Mouse (Mus musculus): ENCODE measurements at regions not wholly inside any gene's neighbourhood (a gene's known extent, or its start where the extent isn't known, plus 50 kb on each side); places are given as distances from the start of the nearest gene placed in this dataset.

GRCm38 (mm10) chr8:10931266-10931665, 77.0 kb downstream of the Irs2 start:
- no peak for TF ChIP-seq POLR2A (IDR thresholded peaks at IDR 0.05; ENCODE audit: insufficient read depth, low read length)
- no peak for TF ChIP-seq CTCF (IDR thresholded peaks at IDR 0.05; ENCODE audit: low read depth, low read length)
- no peak for TF ChIP-seq EP300 (IDR thresholded peaks at IDR 0.05; ENCODE audit: insufficient read depth, low read depth, low read length)
- Histone ChIP-seq H3K4me1 (ENCODE audit: control insufficient read depth, insufficient read depth, low read length) (peaks cover 1% of the 10 kb centered on the region), H3K4me3 (ENCODE audit: low read depth, low read length) (no peak overlapping the region), H3K9me3 (replicated peaks; ENCODE audit: control insufficient read depth, insufficient read depth, low read length, poor library complexity, severe bottlenecking) (no peaks in the 10 kb centered on the region), H3K27ac (ENCODE audit: insufficient read depth, low read length) (no peak overlapping the region), H3K27me3 (ENCODE audit: control insufficient read depth, insufficient read depth, low read length, poor library complexity, severe bottlenecking) (no peaks in the 10 kb centered on the region), H3K36me3 (ENCODE audit: control insufficient read depth, insufficient read depth, low read length, poor library complexity, severe bottlenecking) (no peaks in the 10 kb centered on the region), H3K9ac (ENCODE audit: low read depth, poor library complexity, severe bottlenecking) (no peak overlapping the region)

- no peaks in the 10 kb centered on the region for H3K9me3 ChIP-seq (replicated peaks; ENCODE audit: control insufficient read depth, insufficient read depth, low read length, poor library complexity, severe bottlenecking)
- H3K9ac ChIP-seq (ENCODE audit: low read depth, poor library complexity, severe bottlenecking): no peak overlapping the region
- TF ChIP-seq POLR2A (IDR thresholded peaks at IDR 0.05; ENCODE audit: insufficient read depth, low read length): no peak
- no peak for TF ChIP-seq EP300 (IDR thresholded peaks at IDR 0.05; ENCODE audit: insufficient read depth, low read depth, low read length)
- H3K36me3 ChIP-seq (ENCODE audit: control insufficient read depth, insufficient read depth, low read length, poor library complexity, severe bottlenecking): no peaks in the 10 kb centered on the region
- H3K4me3 ChIP-seq (ENCODE audit: low read depth, low read length): no peak overlapping the region
- no peaks in the 10 kb centered on the region for H3K27me3 ChIP-seq (ENCODE audit: control insufficient read depth, insufficient read depth, low read length, poor library complexity, severe bottlenecking)
- no peak overlapping the region for H3K27ac ChIP-seq (ENCODE audit: insufficient read depth, low read length)
- peaks cover 4% of the 10 kb centered on the region for H3K4me1 ChIP-seq (ENCODE audit: control insufficient read depth, insufficient read depth, low read length)
Observed at GRCm38 (mm10) chr8:10928836-10929235, 79.4 kb downstream of the Irs2 start.

GRCm38 (mm10) chr8:10928342-10928794, 79.9 kb downstream of the Irs2 start:
- no peak overlapping the region for H3K9ac ChIP-seq (ENCODE audit: low read depth, poor library complexity, severe bottlenecking)
- H3K4me3 ChIP-seq (ENCODE audit: low read depth, low read length): no peak overlapping the region
- no peak overlapping the region for H3K27ac ChIP-seq (ENCODE audit: insufficient read depth, low read length)
- H3K9me3 ChIP-seq (replicated peaks; ENCODE audit: control insufficient read depth, insufficient read depth, low read length, poor library complexity, severe bottlenecking): no peaks in the 10 kb centered on the region
- TF ChIP-seq POLR2A (IDR thresholded peaks at IDR 0.05; ENCODE audit: insufficient read depth, low read length) (no peak), CTCF (IDR thresholded peaks at IDR 0.05; ENCODE audit: low read depth, low read length) (no peak), EP300 (IDR thresholded peaks at IDR 0.05; ENCODE audit: insufficient read depth, low read depth, low read length) (no peak)
- H3K27me3 ChIP-seq (ENCODE audit: control insufficient read depth, insufficient read depth, low read length, poor library complexity, severe bottlenecking): no peaks in the 10 kb centered on the region
- peaks cover 4% of the 10 kb centered on the region for H3K4me1 ChIP-seq (ENCODE audit: control insufficient read depth, insufficient read depth, low read length)
- H3K36me3 ChIP-seq (ENCODE audit: control insufficient read depth, insufficient read depth, low read length, poor library complexity, severe bottlenecking): no peaks in the 10 kb centered on the region

DNA sequence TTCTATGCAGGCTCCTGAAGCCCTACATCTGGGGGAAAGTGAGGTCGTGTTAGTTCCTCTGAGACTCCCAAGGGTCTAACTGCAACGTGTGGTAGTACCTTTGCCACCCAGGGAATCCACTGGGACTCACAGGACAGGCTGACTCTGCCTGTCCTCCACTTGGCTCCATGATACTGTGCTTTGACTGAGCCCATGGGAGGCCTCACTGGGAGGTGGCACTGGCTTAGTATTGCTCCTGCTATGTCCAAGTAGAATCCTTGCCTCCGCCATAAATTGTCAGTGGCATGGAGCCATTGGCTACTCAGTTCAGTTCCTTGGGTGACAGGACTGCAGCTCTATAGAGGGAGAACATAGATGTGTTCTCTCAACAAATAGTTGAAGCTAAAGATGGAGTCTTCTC, 81.1 kb downstream of the Irs2 start:
- Histone ChIP-seq H3K4me3 (ENCODE audit: low read depth, low read length) (no peak overlapping the region), H3K9ac (ENCODE audit: low read depth, poor library complexity, severe bottlenecking) (no peak overlapping the region), H3K27me3 (ENCODE audit: control insufficient read depth, insufficient read depth, low read length, poor library complexity, severe bottlenecking) (no peaks in the 10 kb centered on the region), H3K9me3 (replicated peaks; ENCODE audit: control insufficient read depth, insufficient read depth, low read length, poor library complexity, severe bottlenecking) (no peaks in the 10 kb centered on the region), H3K4me1 (ENCODE audit: control insufficient read depth, insufficient read depth, low read length) (peaks cover 4% of the 10 kb centered on the region), H3K36me3 (ENCODE audit: control insufficient read depth, insufficient read depth, low read length, poor library complexity, severe bottlenecking) (no peaks in the 10 kb centered on the region), H3K27ac (ENCODE audit: insufficient read depth, low read length) (no peak overlapping the region)
- TF ChIP-seq EP300 (IDR thresholded peaks at IDR 0.05; ENCODE audit: insufficient read depth, low read depth, low read length) (no peak), CTCF (IDR thresholded peaks at IDR 0.05; ENCODE audit: low read depth, low read length) (no peak), POLR2A (IDR thresholded peaks at IDR 0.05; ENCODE audit: insufficient read depth, low read length) (no peak)

DNA sequence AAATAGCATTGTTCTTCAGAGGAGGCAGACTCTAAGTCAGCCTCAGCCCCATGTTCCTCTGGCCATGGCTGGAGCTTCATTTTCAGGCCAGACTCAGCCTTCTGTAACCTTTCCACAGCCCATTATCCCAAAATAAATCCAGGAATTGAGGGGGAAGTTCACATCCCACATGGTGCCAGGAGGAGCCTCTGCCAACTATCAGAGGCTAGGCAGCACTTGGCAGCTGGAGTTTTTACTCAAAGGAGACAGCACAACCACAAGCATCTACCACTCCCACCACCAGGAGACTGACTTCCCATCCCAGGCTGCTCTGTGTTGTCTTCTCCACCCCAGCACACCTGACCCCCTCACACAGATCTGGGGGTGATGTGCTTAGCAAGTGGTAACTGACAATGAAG, 81.7 kb downstream of the Irs2 start:
- Histone ChIP-seq H3K4me3 (ENCODE audit: low read depth, low read length) (no peak overlapping the region), H3K9ac (ENCODE audit: low read depth, poor library complexity, severe bottlenecking) (no peak overlapping the region), H3K4me1 (ENCODE audit: control insufficient read depth, insufficient read depth, low read length) (peaks cover 4% of the 10 kb centered on the region), H3K9me3 (replicated peaks; ENCODE audit: control insufficient read depth, insufficient read depth, low read length, poor library complexity, severe bottlenecking) (no peaks in the 10 kb centered on the region), H3K27me3 (ENCODE audit: control insufficient read depth, insufficient read depth, low read length, poor library complexity, severe bottlenecking) (no peaks in the 10 kb centered on the region), H3K36me3 (ENCODE audit: control insufficient read depth, insufficient read depth, low read length, poor library complexity, severe bottlenecking) (no peaks in the 10 kb centered on the region), H3K27ac (ENCODE audit: insufficient read depth, low read length) (no peak overlapping the region)
- TF ChIP-seq CTCF (IDR thresholded peaks at IDR 0.05; ENCODE audit: low read depth, low read length): no peak
- no peak for TF ChIP-seq EP300 (IDR thresholded peaks at IDR 0.05; ENCODE audit: insufficient read depth, low read depth, low read length)
- no peak for TF ChIP-seq POLR2A (IDR thresholded peaks at IDR 0.05; ENCODE audit: insufficient read depth, low read length)

GRCm38 (mm10) chr8:10925582-10926517, 82.4 kb downstream of the Irs2 start:
- Histone ChIP-seq H3K27ac (ENCODE audit: insufficient read depth, low read length) (peak overlapping the region; percentile 74), H3K9me3 (replicated peaks; ENCODE audit: control insufficient read depth, insufficient read depth, low read length, poor library complexity, severe bottlenecking) (no peaks in the 10 kb centered on the region), H3K9ac (ENCODE audit: low read depth, poor library complexity, severe bottlenecking) (peak overlapping the region; percentile 34), H3K4me1 (ENCODE audit: control insufficient read depth, insufficient read depth, low read length) (peaks cover 4% of the 10 kb centered on the region), H3K4me3 (ENCODE audit: low read depth, low read length) (no peak overlapping the region), H3K36me3 (ENCODE audit: control insufficient read depth, insufficient read depth, low read length, poor library complexity, severe bottlenecking) (no peaks in the 10 kb centered on the region), H3K27me3 (ENCODE audit: control insufficient read depth, insufficient read depth, low read length, poor library complexity, severe bottlenecking) (no peaks in the 10 kb centered on the region)
- TF ChIP-seq EP300 (IDR thresholded peaks at IDR 0.05; ENCODE audit: insufficient read depth, low read depth, low read length) (peak; percentile 97), POLR2A (IDR thresholded peaks at IDR 0.05; ENCODE audit: insufficient read depth, low read length) (no peak), CTCF (IDR thresholded peaks at IDR 0.05; ENCODE audit: low read depth, low read length) (no peak)
